Mouse (Mus musculus) embryonic fibroblast, embryonic 13.5 days (primary cell): ENCODE measurements at regions not wholly inside any gene's neighbourhood (a gene's known extent, or its start where the extent isn't known, plus 50 kb on each side); places are given as distances from the start of the nearest gene placed in this dataset.

Experiments used
- H3K27ac ChIP-seq: 2 replicates; pipeline ENCODE4 v1.5.1; 2012; ENCODE audit warnings: low read length, control low read depth, inconsistent platforms; ENCODE audit not compliant: insufficient read depth
- H3K4me1 ChIP-seq: 2 replicates; pipeline ENCODE4 v1.6.1; 2011; ENCODE audit warnings: low read length; ENCODE audit not compliant: control insufficient read depth, insufficient read depth
- H3K4me3 ChIP-seq: 2 replicates; pipeline ENCODE4 v1.5.1; 2011; ENCODE audit warnings: mild to moderate bottlenecking, control low read depth, low read length; ENCODE audit not compliant: insufficient read depth
- CTCF ChIP-seq: IDR thresholded peaks from 2 replicates; pipeline ENCODE4 v1.5.1; 2011; ENCODE audit warnings: mild to moderate bottlenecking, control low read depth, low read length, moderate library complexity, borderline replicate concordance; ENCODE audit not compliant: insufficient read depth
- POLR2A ChIP-seq: IDR thresholded peaks from 2 replicates; pipeline ENCODE4 v1.6.1; 2011; ENCODE audit warnings: low read depth, mild to moderate bottlenecking, control low read depth, low read length, moderate library complexity

GRCm38 (mm10) chr9:120854351-120854750 is 74.7 kb upstream of the Ctnnb1 start:
- Histone ChIP-seq H3K4me3 (no peak overlapping the region), H3K27ac (no peak overlapping the region), H3K4me1 (0 out of 2 replicates have a peak, but pooled peaks cover 3% of the 10 kb centered on the region)
- TF ChIP-seq POLR2A = no peak
- TF ChIP-seq CTCF = no peak

GRCm38 (mm10) chr9:120855293-120856050 is 73.5 kb upstream of the Ctnnb1 start:
- TF ChIP-seq CTCF (no peak), POLR2A (no peak)
- no peak overlapping the region for H3K27ac ChIP-seq
- H3K4me3 ChIP-seq = no peak overlapping the region
- H3K4me1 ChIP-seq = 0 out of 2 replicates have a peak, but pooled peaks cover 3% of the 10 kb centered on the region

GRCm38 (mm10) chr9:120857849-120858510 is 71.0 kb upstream of the Ctnnb1 start:
- no peak overlapping the region for H3K4me3 ChIP-seq
- H3K27ac ChIP-seq = no peak overlapping the region
- 0 out of 2 replicates have a peak, but pooled peaks cover 3% of the 10 kb centered on the region for H3K4me1 ChIP-seq
- TF ChIP-seq CTCF (no peak), POLR2A (no peak)

GRCm38 (mm10) chr9:120860969-120861595 is 67.9 kb upstream of the Ctnnb1 start:
- Histone ChIP-seq H3K4me3 (no peak overlapping the region), H3K4me1 (no peaks in the 10 kb centered on the region; the same call in 1 of the 2 replicates), H3K27ac (no peak overlapping the region)
- TF ChIP-seq CTCF (no peak), POLR2A (no peak)

- Histone ChIP-seq H3K4me1 (peaks cover 2% of the 10 kb centered on the region; the same call in 1 of the 2 replicates), H3K27ac (no peak overlapping the region), H3K4me3 (no peak overlapping the region)
- TF ChIP-seq POLR2A (no peak), CTCF (no peak)
Observed at GRCm38 (mm10) chr9:120861788-120862345, 67.1 kb upstream of the Ctnnb1 start.

- no peak overlapping the region for H3K4me3 ChIP-seq
- no peak overlapping the region for H3K27ac ChIP-seq
- peaks cover 11% of the 10 kb centered on the region for H3K4me1 ChIP-seq
- no peak for TF ChIP-seq CTCF
- TF ChIP-seq POLR2A = no peak
Observed at GRCm38 (mm10) chr9:120864410-120864809, 64.6 kb upstream of the Ctnnb1 start.

GRCm38 (mm10) chr9:120866251-120866650 is 62.8 kb upstream of the Ctnnb1 start:
- TF ChIP-seq POLR2A = no peak
- no peak for TF ChIP-seq CTCF
- Histone ChIP-seq H3K4me3 (no peak overlapping the region), H3K4me1 (peaks cover 12% of the 10 kb centered on the region)

GRCm38 (mm10) chr9:120866709-120867108 is 62.3 kb upstream of the Ctnnb1 start:
- TF ChIP-seq CTCF (no peak), POLR2A (no peak)
- Histone ChIP-seq H3K4me1 (peaks cover 12% of the 10 kb centered on the region), H3K27ac (no peak overlapping the region), H3K4me3 (no peak overlapping the region)

More at GRCm38 (mm10) chr9:120866251-120866650, 62.8 kb upstream of the Ctnnb1 start:
- H3K27ac ChIP-seq = no peak overlapping the region

- H3K4me1 ChIP-seq = peaks cover 12% of the 10 kb centered on the region
- no peak overlapping the region for H3K27ac ChIP-seq
- TF ChIP-seq CTCF (no peak), POLR2A (no peak)
- H3K4me3 ChIP-seq = no peak overlapping the region
Observed at GRCm38 (mm10) chr9:120867861-120868260, 61.2 kb upstream of the Ctnnb1 start.
